Mouse (Mus musculus) small intestine, adult 2 months (tissue): ENCODE measurements around the gene Cald1.

Source experiments
- CTCF ChIP-seq: fragments of 200-500 bp; IDR thresholded peaks from 2 replicates; pipeline ENCODE4 v1.5.1; 2012; ENCODE audit warnings: low read depth, mild to moderate bottlenecking, control low read depth, inconsistent platforms, low read length, moderate library complexity, mixed read lengths; ENCODE audit not compliant: insufficient replicate concordance, insufficient read length; ENCODE audit errors: extremely low read depth
- POLR2A ChIP-seq: fragments of 200-500 bp; IDR thresholded peaks from 2 replicates; pipeline ENCODE4 v1.6.1; 2012; ENCODE audit warnings: low read depth, mild to moderate bottlenecking, control low read depth, inconsistent platforms, low read length, moderate library complexity

- no peak for TF ChIP-seq POLR2A
- no peak for TF ChIP-seq CTCF
Measured at GRCm38 (mm10) chr6:34805582-34805981, 207.3 kb downstream of the Cald1 start.
